Mouse (Mus musculus) kidney, postnatal 0 days (tissue): ENCODE results near the gene Gm17720. TPM values are rescaled to one million over a fixed set of nuclear protein-coding genes. Genes with fewer than 3 reads are reported as not detected.
A peak's percentile ranks its signal among the peaks of the same experiment; 100 is the strongest.

Experiments used
- ATAC-seq: fragments of 200-750 bp; cut with Nextera tagmentation; replicated peaks from 2 replicates; pipeline ENCODE4 v1.8.0; 2017; ENCODE audit warnings: low read depth, moderate number of reproducible peaks, moderate TSS enrichment, moderate library complexity; ENCODE audit not compliant: low FRiP score
- DNase-seq: peaks from one replicate; pipeline ENCODE4 v3.0.0-alpha.2; 2016; ENCODE audit warnings: low spot score
- H3K27ac ChIP-seq: fragments of 300-500 bp; sonication (generic); 2 replicates; pipeline ENCODE4 v1.5.1; 2014; ENCODE audit warnings: mild to moderate bottlenecking
- H3K27me3 ChIP-seq: fragments of 300-500 bp; sonication (generic); 2 replicates; pipeline ENCODE4 v1.6.1; 2014; ENCODE audit warnings: low read length, mixed read lengths; ENCODE audit not compliant: insufficient read depth
- H3K36me3 ChIP-seq: fragments of 300-500 bp; sonication (generic); 2 replicates; pipeline ENCODE4 v1.6.1; 2014; ENCODE audit warnings: low read length, mixed read lengths; ENCODE audit not compliant: insufficient read depth
- H3K4me1 ChIP-seq: fragments of 300-500 bp; sonication (generic); replicated peaks from 2 replicates; pipeline ENCODE4 v1.6.1; 2014; ENCODE audit warnings: antibody characterized with exemption, low read length, mixed read lengths; ENCODE audit not compliant: insufficient read depth
- H3K4me2 ChIP-seq: fragments of 300-500 bp; sonication (generic); 2 replicates; pipeline ENCODE4 v1.6.1; 2014; ENCODE audit warnings: mild to moderate bottlenecking, low read length, moderate library complexity, mixed read lengths
- H3K4me3 ChIP-seq: fragments of 300-500 bp; sonication (generic); replicated peaks from 2 replicates; pipeline ENCODE4 v1.5.1; 2014; ENCODE audit warnings: low read depth, low read length
- H3K9ac ChIP-seq: fragments of 300-500 bp; sonication (generic); 2 replicates; pipeline ENCODE4 v1.6.1; 2014; ENCODE audit warnings: low read depth, low read length
- H3K9me3 ChIP-seq: fragments of 300-500 bp; sonication (generic); replicated peaks from 2 replicates; pipeline ENCODE4 v1.6.1; 2016; ENCODE audit warnings: low read length, inconsistent platforms, mixed read lengths
- CTCF ChIP-seq: IDR thresholded peaks from 2 replicates; pipeline ENCODE4 v1.5.1; 2016; ENCODE audit warnings: antibody characterized with exemption, low read depth, mild to moderate bottlenecking, moderate library complexity
- WGBS: fragments of 180-500 bp; shearing (Covaris S2); extraction: QIAGEN DNeasy Blood & Tissue Kit; methylation state at CpG from one replicate; pipeline ENCODE4 v1.1.7; 2014; 5-methylcytosine and 5-hydroxymethylcytosine counted together
- polyA plus RNA-seq: library from polyadenylated mRNA; unstranded; fragments of >200 nt; fragmentation: Nextera tagmentation; extraction: Ambion mirVana; gene quantifications from 2 replicates; pipeline ENCODE4 v1.2.1, GENCODE M21; 2015

Gene Gm17720
- polyA plus RNA-seq, 1 experiment from 2014 or later = not detected

GRCm38 (mm10) chr8:110119715-110120114 is 17.2 kb upstream of the Gm17720 start:
- TF ChIP-seq CTCF = peak; percentile 57
- no peak overlapping the region for H3K27ac ChIP-seq
- ATAC-seq = no peak
- no peaks in the 10 kb centered on the region for H3K27me3 ChIP-seq
- H3K4me2 ChIP-seq = no peak overlapping the region
- H3K4me1 ChIP-seq = no peaks in the 10 kb centered on the region
- no peak overlapping the region for H3K9ac ChIP-seq
- WGBS = 47% methylated on average over 6 of the region's 6 CpGs
- DNase-seq = peak; percentile 40
- no peak overlapping the region for H3K4me3 ChIP-seq
- H3K9me3 ChIP-seq = no peaks in the 10 kb centered on the region
- H3K36me3 ChIP-seq = no peaks in the 10 kb centered on the region

DNA sequence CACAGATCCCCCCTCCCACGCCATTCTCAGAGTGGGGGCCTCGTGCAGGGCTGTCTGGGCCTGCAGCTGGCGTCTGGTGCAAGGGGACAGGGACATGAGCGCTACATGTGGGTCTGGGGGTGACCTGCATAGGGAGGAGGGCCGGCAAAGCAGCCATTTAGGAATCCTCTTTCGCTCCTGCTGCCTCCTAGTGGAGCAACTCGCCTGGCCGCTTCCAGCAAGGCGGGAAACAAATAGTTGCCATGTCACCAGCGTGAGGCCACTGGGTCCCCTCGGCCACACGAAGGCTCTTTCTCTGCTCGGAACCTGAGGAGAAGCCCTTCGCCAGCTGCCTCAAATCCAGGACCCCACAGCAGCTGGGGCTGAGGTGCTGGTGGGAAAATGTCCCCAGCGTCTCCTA is 877 bp downstream of the Gm17720 start:
- no peaks in the 10 kb centered on the region for H3K27me3 ChIP-seq
- H3K4me2 ChIP-seq = no peak overlapping the region
- H3K4me1 ChIP-seq = no peaks in the 10 kb centered on the region
- DNase-seq (no peak), ATAC-seq (no peak; the same call in 1 of the 2 replicates)
- no peaks in the 10 kb centered on the region for H3K36me3 ChIP-seq
- no peak overlapping the region for H3K9ac ChIP-seq
- no peak for TF ChIP-seq CTCF
- H3K4me3 ChIP-seq = no peak overlapping the region
- no peaks in the 10 kb centered on the region for H3K9me3 ChIP-seq
- H3K27ac ChIP-seq = no peak overlapping the region
- WGBS = 93% methylated on average over 15 of the region's 15 CpGs

- no peak within 1 kb of the TSS for H3K9ac ChIP-seq
- H3K27me3 ChIP-seq = no peaks in the 10 kb centered on the region
- H3K27ac ChIP-seq = no peak within 1 kb of the TSS
- no peaks in the 10 kb centered on the region for H3K4me1 ChIP-seq
- H3K4me2 ChIP-seq = no peak within 1 kb of the TSS
- H3K9me3 ChIP-seq = no peaks in the 10 kb centered on the region
- no peak for TF ChIP-seq CTCF
- no peak within 1 kb of the TSS for H3K4me3 ChIP-seq
- ATAC-seq (no peak), DNase-seq (no peak)
- 86% methylated on average over 12 of the region's 12 CpGs for WGBS
- no peaks in the 10 kb centered on the region for H3K36me3 ChIP-seq
Measured at GRCm38 (mm10) chr8:110100907-110101306, 1.6 kb downstream of the Gm17720 start, which contains the start of gene Gm21964. Gm21964 (plus strand) TSS chr8:110101207.

- peaks cover 10% of the 10 kb centered on the region; the same call in 1 of the 2 replicates for H3K36me3 ChIP-seq
- H3K27me3 ChIP-seq = no peaks in the 10 kb centered on the region
- no peak for TF ChIP-seq CTCF
- no peaks in the 10 kb centered on the region for H3K4me1 ChIP-seq
- H3K4me2 ChIP-seq = no peak overlapping the region
- DNase-seq (no peak), ATAC-seq (no peak)
- no peak overlapping the region for H3K4me3 ChIP-seq
- H3K9ac ChIP-seq = no peak overlapping the region
- WGBS = 52% methylated on average over 1 of the region's 1 CpGs
- no peaks in the 10 kb centered on the region for H3K9me3 ChIP-seq
- no peak overlapping the region for H3K27ac ChIP-seq
Measured at GRCm38 (mm10) chr8:110091869-110092268, 10.7 kb downstream of the Gm17720 start.

DNA sequence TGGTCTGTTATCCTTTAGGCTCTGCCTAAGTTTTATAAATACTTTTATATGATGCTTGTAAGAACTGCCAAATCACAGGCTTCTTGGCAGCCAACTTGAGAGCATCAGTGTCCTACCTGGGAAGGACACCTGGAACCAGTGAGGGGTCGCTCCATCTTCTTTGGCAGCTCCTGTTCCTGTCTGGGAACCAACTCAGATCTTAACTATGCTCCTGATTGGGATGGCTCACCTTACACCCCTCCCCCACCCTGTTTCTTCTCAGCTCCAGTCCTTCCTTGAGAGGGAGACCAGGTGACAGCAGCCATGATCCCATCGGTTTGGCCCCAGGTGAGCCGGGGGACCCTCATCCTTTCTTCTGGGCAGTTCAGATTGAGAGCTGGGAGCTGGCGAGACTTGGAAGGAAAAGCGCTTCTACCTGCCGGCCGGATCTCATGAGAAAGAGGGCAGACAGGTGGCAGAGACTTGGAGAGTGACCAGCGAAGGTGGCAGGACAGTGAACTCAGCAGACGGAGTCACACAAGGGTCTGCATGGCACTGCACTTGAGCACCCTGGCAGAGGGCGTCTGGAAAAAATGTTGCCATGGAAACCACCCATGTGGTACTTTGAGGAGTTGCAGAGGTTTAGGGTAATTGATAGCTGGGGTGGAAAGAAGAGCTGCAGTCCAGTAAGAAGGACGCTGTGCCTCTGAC is 20.0 kb downstream of the Gm17720 start:
- peak; percentile 16 for DNase-seq
- H3K27ac ChIP-seq = no peak overlapping the region
- no peaks in the 10 kb centered on the region for H3K9me3 ChIP-seq
- no peaks in the 10 kb centered on the region for H3K27me3 ChIP-seq
- H3K4me3 ChIP-seq = no peak overlapping the region
- 82% methylated on average over 11 of the region's 11 CpGs for WGBS
- no peak overlapping the region for H3K9ac ChIP-seq
- no peak for ATAC-seq
- H3K4me1 ChIP-seq = peaks cover 6% of the 10 kb centered on the region
- no peak for TF ChIP-seq CTCF
- peaks cover 8% of the 10 kb centered on the region; the same call in 1 of the 2 replicates for H3K36me3 ChIP-seq
- H3K4me2 ChIP-seq = no peak overlapping the region

GRCm38 (mm10) chr8:110079282-110080221 is 23.0 kb downstream of the Gm17720 start, which contains the start of gene Zfp612:
Zfp612 (plus strand) TSS chr8:110079746.
- DNase-seq (peak; percentile 47), ATAC-seq (peak; percentile 93)
- H3K36me3 ChIP-seq = peaks cover 3% of the 10 kb centered on the region; the same call in 1 of the 2 replicates
- peaks cover 6% of the 10 kb centered on the region for H3K4me1 ChIP-seq
- H3K27ac ChIP-seq = no peak within 1 kb of the TSS; the same call in 1 of the 2 replicates
- H3K9ac ChIP-seq = peak within 1 kb of the TSS; percentile 66
- H3K4me3 ChIP-seq = peak within 1 kb of the TSS; percentile 56
- no peaks in the 10 kb centered on the region for H3K27me3 ChIP-seq
- no peak for TF ChIP-seq CTCF
- WGBS = 7% methylated on average over 54 of the region's 54 CpGs
- H3K9me3 ChIP-seq = no peaks in the 10 kb centered on the region
- H3K4me2 ChIP-seq = peak within 1 kb of the TSS; percentile 89
